Mouse (Mus musculus): ENCODE results near the gene Sik3.

The Sik3 gene

DNA sequence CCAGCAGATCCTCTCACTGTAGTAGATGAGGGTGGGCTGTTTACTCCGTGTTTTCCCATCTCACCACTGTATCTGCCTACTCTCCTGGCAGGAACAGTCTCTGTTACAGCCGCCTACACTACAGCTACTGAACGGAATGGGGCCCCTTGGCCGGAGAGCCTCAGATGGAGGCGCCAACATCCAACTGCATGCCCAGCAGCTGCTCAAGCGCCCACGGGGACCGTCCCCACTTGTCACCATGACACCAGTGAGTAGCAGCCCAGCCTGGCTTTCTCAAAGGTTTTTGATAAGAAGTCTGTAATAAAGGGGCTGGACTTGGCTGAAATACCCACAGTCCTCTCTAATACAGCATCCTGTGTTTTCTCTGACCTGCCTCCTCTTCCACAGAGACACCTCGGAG, 185.8 kb downstream of the Sik3 start:
- no peak for DNase-seq

- DNase-seq: no peak
Observed at GRCm38 (mm10) chr9:46198936-46199335, 186.3 kb downstream of the Sik3 start.

DNA sequence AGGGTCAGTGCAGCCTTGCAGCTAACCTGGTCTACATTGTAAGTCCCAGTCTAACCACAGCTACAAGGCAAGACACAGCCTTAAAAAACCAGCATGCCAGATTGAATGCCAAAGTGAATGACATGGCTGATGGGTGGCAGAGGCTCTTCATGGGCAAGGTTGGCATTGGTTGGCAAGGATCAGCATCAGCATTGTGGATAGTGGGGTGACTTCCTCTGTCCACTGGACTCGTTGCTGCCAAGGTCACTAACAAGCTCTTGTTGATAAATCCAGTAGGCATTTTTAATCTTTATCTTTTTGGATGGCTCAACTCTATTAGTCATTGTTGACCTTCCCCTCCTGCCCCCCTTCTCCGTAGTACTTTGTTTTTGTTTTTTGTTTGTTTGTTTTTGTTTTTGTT, 187.0 kb downstream of the Sik3 start:
- no peak for DNase-seq

DNA sequence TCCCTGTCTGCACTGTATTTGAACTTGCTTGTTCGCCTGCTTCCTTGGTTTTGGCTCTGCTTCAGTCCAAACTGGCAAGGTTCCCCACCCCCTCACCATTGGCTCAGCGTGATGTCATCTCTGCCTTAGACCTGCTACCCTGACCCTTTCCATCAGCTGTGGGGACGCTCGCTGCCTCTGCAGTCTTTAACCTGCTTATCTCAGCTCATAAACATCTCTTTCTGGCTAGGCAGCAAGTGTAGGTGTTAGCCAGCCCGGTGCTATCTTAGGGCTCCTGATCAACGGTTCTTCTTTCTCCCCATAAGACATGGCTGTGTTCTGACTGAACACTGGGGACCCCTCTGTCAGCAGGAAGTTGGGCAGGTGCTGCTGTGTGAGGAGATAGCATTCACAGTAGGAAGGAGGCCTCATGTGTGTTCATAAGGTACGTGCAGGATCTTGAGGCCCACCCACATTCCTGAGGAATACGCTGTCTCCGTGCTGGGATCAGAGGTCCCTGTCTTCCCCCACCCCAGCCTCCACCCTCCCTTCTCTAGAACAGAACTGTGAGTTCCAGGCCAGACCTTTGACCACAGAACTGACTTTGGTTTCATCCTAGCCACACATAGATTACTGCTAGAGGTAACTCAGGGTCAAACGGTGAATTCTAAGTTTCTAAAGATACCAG, 194.3 kb downstream of the Sik3 start:
- DNase-seq: no peak

DNA sequence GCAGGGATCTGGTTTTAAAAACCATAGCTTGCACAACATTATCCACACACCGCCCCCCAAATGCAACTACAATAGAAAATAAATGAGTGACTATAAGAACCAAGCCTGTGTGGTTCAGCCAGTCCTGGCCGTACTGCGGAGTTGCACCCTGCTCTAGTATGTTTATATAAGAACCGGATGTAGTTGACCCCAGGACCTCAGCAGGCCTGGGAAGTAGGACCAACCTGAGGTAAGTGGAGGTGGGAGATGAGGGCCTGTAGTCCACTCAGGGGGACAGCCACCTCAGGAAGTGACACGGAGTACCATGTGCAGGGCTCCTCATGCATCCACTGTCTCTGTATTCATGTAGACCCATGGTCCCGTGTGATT, 194.9 kb downstream of the Sik3 start:
- no peak for DNase-seq

DNA sequence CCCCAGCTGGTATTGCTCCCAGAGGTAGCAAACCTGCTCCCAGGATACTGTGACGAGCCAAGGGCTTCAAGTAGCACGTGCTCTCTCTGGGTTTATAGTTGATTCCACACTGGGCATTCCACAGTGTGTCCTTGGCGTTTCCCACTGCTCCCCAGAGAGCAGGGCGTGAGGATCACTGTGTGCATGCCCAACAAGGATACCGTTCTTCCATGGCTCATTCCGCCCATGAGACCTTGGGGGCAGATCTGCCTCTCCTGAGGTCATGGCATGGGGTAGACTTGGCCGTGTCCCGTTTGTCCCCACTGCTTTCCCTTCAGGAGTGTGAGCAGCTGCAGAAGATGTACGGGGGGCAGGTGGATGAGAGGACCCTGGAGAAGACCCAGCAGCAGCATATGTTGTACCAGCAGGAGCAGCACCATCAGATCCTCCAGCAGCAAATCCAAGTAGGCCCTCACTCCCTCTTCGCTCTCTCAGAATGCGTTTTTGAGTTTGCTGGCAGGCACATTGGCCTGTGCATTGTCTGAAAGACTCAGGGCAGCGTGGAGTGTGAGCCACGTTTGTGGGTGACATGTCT, 195.9 kb downstream of the Sik3 start:
- DNase-seq: peak; percentile 49 to 56

GRCm38 (mm10) chr9:46210473-46210872, 197.9 kb downstream of the Sik3 start:
- no peak for DNase-seq

DNA sequence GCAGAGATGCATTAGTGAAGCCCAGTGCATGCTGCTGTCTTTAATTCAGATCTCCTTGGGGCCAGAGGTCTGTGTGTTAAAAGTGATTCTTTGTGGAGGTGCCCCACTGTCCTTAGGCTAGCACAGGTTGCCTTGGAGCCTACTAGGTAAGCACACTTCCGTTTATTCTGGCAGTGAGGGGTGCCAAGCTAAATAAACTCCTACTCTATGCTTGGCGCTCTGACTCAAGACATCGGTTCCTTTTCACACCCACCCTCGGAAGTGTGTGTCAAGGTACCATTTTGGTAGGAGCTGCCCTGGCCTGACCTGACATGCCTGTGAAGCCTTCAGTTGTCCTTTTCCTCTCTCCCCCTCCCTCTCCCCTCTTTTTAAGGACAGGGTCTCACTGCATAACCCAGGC, 201.7 kb downstream of the Sik3 start:
- no peak for DNase-seq

- DNase-seq: no peak
Observed at GRCm38 (mm10) chr9:46214946-46215337, 202.3 kb downstream of the Sik3 start.

DNA sequence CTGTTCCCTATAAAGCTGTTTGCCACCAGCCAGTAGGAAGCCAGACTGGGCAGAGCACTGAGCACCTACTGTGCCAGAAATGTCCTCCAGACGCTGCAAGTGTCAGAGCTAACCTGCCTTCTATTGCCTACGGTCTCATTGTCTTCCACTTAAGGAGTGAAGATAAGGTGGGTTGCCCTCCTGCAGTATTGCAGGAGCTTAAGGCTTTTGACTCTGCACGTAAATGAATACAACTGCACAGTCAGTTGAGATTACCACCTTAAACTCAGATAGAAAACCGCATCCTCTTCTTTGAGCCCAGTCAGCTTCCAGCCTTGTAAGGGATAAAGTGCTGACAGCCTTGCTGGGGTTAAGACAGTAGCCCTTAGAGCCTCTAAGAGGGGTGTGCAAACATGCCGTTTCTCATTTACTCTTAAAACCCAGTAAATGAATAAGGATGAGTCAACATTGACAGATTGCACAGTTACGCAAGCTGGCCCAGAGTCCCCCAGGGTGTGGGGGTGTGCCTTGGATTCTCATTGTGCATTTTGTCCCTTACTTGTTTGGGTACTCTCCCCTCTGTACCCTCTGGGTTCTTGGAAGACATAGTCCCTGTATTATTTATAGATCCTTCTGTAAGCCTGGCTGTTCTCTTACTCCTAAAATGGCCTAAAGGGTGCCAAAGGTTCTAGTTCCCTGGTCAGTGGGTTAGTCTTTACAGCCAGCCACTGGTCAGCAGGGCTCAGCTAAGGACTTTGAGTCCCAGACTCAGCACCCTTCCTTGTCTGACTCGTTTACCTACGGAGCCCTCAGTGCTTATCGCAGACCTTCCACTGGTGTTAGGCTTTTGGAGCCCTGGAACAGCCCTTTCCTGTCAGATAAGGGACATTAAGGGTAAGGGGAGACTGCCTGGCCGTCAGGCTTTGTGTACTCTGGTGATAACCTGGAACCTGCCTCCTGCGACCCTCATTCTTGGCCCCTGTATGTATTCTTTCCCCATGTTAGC, 203.0 kb downstream of the Sik3 start:
- peak; percentile 66 to 67 for DNase-seq

DNA sequence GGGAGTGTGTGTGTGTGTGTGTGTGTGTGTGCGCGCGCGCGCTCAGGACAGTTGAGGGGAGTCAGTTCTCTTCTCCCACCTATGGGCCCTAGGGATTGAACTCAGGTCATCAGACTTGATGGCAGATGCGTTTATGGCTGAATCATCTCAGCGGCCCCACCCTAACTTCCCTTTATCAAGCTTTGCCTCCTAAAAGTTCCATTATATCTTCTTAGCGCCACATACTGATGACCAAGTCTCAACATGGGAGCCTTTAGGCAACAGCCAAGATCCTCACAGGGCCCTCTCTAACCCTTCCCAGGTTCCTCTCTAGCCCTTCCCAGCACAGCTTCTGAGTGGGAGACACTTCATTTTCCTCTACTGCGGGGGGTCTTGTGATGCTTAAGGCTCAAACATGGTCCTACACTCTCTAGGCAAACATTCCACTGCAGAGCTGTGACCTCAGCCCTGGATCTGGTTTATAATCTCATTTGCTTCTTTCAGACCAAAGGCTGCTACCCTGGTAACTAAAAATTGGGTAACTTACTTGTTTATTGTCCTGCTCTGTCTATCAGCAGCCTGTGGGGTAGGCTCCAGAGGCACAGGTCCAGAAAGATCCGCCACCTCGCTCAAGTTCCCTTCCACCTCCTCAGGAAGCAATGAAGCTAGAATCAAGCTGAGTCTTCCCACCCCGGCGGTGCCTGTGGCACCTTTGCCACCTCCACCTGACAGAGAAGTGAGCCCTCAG, 204.3 kb downstream of the Sik3 start:
- DNase-seq: no peak

DNA sequence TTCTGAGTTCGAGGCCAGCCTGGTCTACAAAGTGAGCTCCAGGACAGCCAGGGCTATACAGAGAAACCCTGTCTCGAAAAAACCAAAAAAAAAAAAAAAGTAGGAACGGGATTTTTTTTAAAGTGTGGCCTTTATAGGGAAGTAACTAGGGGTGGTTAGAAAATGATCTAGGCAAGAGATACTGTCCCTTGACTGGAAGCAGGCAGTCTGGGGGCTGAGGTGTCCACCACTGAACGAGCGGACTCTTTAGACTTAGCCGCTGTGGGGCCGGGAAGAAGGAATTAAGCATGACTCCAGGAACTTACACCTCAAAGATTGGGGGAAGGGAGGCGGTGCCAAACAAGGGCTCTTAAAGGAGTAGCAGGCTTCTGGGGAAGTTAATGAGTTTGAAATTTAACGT, 205.6 kb downstream of the Sik3 start:
- no peak for DNase-seq

DNA sequence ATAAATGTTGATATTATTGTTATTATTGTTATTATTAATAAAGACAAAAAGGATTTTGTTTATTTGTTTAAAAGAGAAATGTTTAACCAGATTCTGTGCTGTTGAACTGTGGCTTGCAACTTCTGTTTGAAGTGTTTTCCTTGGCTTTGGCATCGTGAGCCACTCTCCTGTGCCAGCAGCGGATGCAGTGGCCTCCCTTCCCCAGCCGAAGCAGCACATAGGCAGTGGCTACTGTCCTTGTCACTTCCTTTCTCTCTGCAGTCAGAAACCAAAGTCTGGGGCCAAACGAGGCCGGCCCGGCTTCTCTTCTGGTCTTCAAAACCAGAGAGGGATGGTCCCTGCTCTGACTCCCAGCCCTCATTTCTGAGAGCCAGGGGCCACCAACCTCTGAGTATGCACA, 210.5 kb downstream of the Sik3 start:
- DNase-seq: no peak

DNA sequence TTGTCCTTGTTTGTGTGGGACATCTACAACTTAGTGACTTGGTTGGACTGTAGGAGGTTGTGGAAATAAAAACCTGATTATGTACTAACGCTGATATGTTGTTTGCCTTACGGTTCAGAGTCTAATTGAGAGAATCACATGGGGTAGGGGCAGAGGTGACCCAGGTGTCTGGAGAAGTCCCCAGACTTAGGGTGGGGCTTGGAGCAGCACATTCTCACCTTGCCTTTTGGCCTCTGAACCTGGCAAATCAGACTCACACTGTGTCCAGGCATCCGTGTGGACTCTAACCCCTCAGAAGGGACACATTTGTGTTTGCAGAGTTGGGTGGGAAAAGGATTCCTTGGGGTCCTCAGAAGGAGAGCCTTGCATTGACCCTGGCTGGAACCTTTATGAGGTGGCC, 211.5 kb downstream of the Sik3 start:
- DNase-seq: no peak

DNA sequence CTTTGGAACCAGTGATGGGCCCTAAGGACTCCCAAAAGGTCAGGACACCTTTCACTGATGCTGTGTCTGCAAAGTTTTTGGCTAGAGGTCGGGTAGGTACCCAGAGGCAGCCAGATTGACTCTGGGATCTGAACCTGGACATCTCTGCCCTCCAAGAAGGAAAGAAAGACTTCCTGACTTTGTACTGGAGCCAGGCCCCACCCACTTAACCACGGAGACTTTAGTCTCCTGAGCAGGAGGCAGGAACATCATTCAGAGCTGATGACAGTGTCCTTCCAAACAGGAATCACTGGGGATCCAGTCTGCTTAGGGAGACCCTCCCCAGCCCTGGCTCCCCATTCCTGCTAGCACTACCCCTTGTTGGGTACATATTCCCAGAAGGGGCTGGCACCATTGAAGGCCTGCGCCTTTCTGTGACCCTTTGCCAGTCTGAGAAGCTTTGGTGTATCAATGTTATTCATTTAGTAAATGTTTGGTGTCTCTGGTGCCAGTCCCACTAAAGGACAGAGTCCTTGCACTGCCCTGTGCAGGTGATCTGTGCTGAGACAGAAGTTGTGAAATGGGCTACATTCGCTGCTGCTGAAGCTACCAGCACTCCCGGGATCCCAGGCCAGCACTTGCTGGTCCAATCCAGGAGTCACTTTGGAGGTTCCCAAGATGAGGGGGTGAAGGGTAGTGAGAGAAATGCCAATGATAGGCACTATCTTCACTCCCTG, 212.5 kb downstream of the Sik3 start:
- DNase-seq: no peak

- no peak for DNase-seq
Observed at GRCm38 (mm10) chr9:46227064-46227614, 214.5 kb downstream of the Sik3 start.

DNA sequence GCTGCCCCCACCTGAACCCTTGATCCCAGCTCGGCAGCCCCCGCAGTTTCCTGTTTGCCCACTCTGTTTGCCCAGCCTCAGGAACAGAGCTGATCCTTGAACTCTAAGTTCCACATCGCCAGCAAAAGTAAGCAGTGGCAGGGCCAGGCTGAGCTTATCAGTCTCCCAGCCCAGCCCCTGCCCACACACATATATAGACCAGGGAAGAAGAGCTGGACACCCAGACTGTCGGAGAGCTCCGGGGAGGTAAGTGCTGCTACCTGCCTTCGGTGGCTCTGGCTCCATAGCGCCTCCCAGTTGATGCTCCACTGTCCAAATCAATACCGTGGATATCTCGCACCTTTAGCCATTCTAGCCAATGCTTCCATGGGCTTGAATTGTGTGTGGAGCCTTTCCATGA, 215.9 kb downstream of the Sik3 start, which contains the start of gene Apoa1:
Apoa1 (plus strand) TSS at position 90 of the 400 bp plus-strand sequence.
- no peak for DNase-seq

DNA sequence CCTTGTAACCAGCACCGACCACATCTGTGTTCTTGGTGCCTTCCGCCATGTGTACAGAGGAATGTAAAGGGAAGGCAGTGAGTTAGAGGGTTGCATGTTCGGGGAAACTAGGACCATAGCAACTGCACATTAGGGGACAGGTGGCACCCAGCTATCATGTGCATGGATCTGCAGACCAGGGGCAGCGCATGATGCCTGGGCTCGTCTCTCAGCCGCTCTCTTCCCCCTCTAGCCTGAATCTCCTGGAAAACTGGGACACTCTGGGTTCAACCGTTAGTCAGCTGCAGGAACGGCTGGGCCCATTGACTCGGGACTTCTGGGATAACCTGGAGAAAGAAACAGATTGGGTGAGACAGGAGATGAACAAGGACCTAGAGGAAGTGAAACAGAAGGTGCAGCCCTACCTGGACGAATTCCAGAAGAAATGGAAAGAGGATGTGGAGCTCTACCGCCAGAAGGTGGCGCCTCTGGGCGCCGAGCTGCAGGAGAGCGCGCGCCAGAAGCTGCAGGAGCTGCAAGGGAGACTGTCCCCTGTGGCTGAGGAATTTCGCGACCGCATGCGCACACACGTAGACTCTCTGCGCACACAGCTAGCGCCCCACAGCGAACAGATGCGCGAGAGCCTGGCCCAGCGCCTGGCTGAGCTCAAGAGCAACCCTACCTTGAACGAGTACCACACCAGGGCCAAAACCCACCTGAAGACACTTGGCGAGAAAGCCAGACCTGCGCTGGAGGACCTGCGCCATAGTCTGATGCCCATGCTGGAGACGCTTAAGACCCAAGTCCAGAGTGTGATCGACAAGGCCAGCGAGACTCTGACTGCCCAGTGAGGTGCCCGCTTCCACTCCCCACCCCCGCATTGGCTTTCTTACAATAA, 217.2 kb downstream of the Sik3 start:
- DNase-seq: peak; percentile 88 to 94

DNA sequence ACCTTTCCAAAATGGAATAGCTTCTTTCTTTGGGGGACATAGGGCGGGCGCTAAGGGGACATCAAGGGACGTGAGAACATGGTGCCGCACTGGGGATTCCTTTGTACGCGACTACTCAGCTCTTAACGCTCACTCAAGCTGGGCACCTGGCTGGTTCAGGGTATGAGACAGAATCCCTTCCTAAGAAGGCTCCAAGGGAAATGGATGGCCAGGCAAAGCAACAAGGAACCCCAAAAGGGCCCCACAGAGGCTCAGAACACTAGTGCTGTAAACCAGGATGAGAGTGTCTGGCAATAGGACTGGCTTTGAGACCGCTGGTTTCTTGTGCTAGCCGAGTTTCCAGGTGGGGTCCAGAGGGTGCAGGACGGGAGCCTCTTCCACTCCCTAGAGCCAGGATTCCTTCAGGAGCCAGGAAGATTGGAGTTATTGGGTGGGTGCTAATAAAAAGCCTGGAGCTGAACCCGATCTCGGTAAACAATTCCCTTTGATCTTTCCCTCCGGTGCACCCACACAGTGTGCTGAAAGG, 217.9 kb downstream of the Sik3 start:
- no peak for DNase-seq

GRCm38 (mm10) chr9:46235196-46235595, 222.6 kb downstream of the Sik3 start:
- DNase-seq: peak; percentile 51 to 54

- no peak for DNase-seq
Observed at GRCm38 (mm10) chr9:46235596-46235648, 222.8 kb downstream of the Sik3 start, which contains the start of gene Apoc3. Gene Apoc3 (minus strand): TSS chr9:46235636.
